Mouse (Mus musculus): ENCODE data around the gene Srgap1.

Srgap1 gene

GRCm38 (mm10) chr10:121885512-121886218 lies 161.4 kb downstream of the Srgap1 start:
- DNase-seq (ENCODE audit: inconsistent ontology term), result no peak

DNA sequence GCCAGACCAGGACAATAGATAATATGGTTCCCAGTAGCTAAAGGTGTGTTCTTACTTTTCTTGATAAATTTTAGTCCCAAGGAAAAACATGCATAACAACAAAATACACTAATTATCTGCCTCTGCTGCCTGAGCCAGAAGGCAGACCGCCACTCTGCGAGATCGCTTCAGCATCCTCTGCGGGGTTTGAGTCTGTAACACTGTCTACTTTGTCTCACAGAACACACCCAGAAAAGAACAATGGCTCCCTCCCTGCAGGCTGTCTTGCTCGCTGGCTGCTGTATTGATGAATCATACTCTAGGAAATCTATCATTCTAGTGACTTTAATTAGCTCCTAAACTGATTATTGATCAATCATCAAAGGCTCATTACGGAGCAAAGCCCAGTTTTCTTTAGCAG lies 164.7 kb downstream of the Srgap1 start:
- DNase-seq (ENCODE audit: inconsistent ontology term), result peak; percentile 39

DNA sequence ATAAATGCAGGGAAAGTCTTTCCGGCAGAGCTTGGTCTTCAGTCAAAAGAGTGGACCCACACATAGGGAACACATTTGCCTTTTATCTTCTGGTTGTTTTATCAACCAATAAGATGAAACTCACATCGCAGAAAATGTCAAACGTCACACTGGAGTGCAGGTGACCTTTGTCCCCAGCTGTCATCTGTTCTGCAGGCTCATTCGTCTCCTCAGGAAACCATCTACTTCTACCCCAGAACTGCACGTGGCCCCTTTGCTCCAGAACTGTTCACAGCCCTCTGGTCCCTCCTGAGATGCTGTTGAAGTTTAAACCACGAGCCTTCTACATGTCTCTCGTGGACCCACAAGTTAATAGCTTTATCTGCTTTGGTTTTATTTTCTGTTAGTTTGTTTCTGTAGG lies 168.3 kb downstream of the Srgap1 start:
- DNase-seq (ENCODE audit: inconsistent ontology term), result no peak

DNA sequence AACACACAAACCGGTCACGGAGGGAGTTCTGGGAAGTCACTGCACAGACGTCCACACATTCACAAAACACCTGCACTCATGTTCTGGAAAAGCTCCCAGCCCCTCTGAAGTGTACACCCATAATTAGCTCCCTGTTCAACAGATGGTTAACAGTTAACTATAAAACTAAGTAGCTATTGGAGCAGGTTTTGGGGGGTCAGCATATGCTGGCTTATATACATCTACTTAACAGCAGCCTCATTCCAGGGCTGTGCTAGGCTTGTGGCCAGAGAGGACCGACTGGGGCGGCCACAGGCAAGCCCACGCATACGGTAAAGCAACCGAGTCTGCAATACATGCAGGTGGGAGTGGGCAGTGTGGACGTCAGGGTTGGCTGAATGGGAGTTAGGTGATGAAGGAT lies 169.2 kb downstream of the Srgap1 start:
- DNase-seq (ENCODE audit: inconsistent ontology term), result no peak

GRCm38 (mm10) chr10:121873063-121873489 lies 174.0 kb downstream of the Srgap1 start:
- DNase-seq (ENCODE audit: inconsistent ontology term), result no peak

DNA sequence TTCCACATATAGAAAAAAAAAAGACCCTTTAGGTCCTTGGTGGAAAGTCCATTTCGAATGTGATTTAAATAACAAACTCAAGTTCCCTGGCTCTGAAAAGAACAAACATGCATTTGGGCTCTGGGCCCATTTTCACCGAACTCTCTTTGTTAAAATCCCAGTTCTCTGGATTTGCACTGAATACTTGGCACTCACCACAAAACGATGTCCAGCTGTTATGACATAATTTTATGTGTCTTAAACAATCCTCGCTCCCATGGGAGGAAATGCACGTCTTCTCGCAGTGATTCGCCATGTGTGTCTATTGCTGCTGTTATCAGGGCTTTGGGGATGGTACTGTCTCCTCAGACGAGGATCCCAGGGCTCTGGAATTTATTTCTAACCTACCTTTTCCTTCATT lies 177.2 kb downstream of the Srgap1 start:
- DNase-seq (ENCODE audit: inconsistent ontology term), result no peak

DNA sequence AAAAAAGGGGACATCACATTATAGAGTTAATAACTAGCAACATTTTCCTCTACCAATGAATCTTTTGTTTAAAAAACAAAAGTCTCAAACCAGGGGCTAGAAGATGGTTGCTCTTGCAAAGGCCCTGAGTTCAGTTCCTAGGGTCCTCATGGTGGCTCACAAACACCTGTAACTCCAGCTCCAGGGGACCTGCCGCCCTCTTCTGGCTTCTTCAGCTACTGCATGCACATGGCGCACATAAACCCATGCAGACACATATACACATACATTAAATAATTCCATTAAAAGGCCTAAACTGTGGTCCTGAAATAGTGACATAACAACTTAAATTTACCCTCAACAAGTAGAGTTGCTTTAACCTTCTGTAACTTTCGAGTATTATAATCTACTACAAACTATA lies 178.9 kb downstream of the Srgap1 start:
- DNase-seq (ENCODE audit: inconsistent ontology term), result no peak

- DNase-seq (ENCODE audit: inconsistent ontology term), result no peak
Measured at GRCm38 (mm10) chr10:121865503-121866239, 181.4 kb downstream of the Srgap1 start.

DNA sequence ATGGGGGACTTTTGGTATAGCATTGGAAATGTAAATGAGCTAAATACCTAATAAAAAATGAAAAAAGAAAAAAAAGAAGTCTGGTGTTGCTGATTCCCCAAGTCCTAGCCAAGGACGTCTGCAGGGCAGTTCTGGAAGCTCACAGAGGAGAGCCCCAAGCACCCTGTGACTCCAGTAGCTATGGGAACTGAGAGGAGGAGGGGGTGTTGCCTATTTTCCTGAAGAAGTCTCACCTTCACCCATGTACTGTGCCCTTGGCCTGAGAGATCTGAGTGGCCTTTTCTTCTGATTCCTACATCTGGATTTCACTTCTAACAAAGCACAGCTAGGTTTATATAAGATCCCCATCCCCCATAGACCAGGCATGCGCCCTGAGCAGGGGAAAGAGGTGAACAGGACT lies 186.2 kb downstream of the Srgap1 start:
- no peak for DNase-seq (ENCODE audit: inconsistent ontology term)

DNA sequence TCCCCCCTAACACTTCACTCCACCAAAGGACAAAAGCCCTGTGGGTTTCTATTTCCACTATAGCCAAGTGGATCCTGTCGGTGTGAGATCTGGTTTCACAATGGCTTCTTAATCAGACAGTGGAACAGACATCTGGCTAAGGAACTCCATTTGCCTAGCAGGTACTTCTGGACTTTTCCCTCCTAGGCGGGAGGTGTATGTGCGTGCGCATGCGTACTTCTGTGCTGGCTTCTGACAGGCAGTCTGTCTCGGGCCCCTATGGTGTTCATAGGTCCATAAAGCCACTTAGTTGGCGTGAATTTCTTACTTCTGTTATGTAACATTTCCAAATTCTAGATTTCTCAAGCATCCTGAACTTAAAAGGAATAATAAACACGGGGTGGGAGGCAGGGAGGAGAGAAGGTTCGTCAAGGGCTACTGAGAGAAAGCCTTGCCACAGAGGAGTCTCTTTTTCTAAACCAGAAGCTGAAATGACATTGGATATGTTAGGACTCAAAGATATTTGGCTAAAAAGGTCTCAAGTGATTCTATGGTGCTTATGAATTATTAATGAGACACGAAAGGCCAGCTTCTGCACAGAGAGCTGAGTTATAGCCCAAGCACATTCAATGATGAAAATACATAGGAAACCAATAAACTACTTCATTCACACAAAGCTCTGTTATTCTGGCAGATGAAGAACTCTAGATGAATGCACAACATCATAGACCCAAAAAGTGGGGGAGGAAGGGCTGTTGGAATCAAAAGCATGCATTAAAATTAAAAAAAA lies 187.1 kb downstream of the Srgap1 start:
- peak; percentile 5 for DNase-seq (ENCODE audit: inconsistent ontology term)

- peak; percentile 62 for DNase-seq (ENCODE audit: inconsistent ontology term)
Measured at GRCm38 (mm10) chr10:121858911-121859310, 188.2 kb downstream of the Srgap1 start.

- no peak for DNase-seq (ENCODE audit: inconsistent ontology term)
Measured at GRCm38 (mm10) chr10:121858086-121858485, 189.0 kb downstream of the Srgap1 start.

DNA sequence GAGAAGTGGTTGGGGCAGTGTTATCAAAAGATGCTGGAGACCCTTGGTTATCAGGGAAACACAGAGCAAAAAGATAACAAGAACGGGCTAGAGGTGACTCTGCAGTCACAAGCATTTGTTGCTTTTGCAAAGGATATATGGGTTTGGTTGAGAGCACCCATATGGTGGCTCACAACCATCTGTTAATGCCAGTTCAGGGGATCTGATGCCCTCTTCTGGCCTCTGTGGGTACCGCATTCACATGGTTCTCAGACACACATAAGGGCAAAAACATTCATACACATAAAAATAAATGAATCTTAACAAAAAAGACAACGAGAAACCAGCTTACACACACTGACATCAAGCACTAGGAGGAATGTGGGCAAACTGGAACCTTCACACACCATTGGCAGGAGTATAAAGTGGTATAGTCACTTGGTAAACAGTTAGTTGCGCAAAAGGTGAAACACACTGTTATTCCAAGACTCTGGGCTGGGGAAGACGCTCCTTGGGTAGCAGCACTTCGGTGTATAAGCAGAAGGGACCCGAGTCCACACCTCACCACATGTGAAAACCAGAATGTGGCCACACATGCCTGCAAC lies 191.2 kb downstream of the Srgap1 start:
- no peak for DNase-seq (ENCODE audit: inconsistent ontology term)

- DNase-seq (ENCODE audit: inconsistent ontology term), result no peak
Measured at GRCm38 (mm10) chr10:121853385-121853808, 193.7 kb downstream of the Srgap1 start.

DNA sequence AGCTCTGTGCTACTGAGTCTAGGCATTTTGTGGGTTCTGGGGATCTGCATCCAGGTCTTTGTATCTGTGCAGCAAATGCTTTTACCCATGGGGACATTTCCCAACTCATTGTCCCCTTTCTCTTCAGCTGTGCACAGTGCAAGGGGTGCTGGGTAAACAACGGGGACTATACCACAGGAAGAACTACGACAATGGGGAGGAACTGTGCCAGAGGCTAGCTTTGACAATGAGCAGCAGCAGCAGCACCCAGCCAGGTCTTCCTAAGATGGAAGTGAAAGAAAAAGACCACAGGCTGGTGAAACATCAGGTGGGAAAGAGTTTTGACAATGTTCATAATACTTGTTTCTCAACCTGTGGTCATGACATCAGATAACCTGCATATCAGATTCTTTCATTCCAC lies 197.6 kb downstream of the Srgap1 start:
- no peak for DNase-seq (ENCODE audit: inconsistent ontology term)

GRCm38 (mm10) chr10:121845677-121846076 lies 201.4 kb downstream of the Srgap1 start:
- no peak for DNase-seq (ENCODE audit: inconsistent ontology term)

DNA sequence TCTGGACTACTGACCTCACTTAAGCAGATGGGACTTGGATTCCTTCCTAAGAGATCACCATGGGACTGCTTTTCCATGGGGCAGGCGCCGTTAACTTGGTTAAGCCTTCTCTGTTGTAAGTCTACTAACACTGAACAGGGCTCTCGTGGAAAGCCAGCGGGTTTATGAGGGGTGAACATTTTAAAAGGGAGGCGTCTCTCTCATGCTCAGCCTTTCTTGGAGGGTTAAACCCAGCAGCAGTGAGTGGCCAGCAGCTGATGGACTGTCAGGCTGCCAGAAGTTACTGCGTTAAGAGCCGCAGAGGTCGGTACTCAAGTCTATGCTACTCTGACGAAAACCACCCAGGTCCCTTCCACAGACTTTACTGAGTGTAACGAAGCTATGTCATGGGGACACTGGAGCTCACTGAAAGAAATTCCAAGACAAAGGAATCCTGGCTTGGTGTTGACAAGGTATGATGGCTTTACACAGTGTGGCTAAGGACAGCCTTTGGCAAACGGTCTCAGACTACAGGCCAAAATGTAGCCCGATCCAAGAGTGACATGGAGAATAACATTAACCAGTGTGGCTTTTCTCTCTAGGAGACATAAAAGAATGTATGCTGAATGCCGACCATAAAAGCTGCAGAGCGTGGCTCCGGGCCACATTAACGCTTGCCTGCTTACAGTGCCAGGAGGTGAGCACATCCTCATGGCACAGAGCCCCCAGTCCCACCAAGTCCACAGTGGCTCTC lies 209.8 kb downstream of the Srgap1 start:
- DNase-seq (ENCODE audit: inconsistent ontology term), result peak; percentile 66

- DNase-seq (ENCODE audit: inconsistent ontology term), result no peak
Measured at GRCm38 (mm10) chr10:121836507-121837165, 210.5 kb downstream of the Srgap1 start.

GRCm38 (mm10) chr10:121833443-121833842 lies 213.7 kb downstream of the Srgap1 start:
- DNase-seq (ENCODE audit: inconsistent ontology term), result no peak

GRCm38 (mm10) chr10:121830335-121831307 lies 216.5 kb downstream of the Srgap1 start:
- peak; percentile 3 for DNase-seq (ENCODE audit: inconsistent ontology term)
